Mouse (Mus musculus) brain, embryonic 14.5 days (tissue): ENCODE data around the gene Smg1. TPM values are rescaled to one million over a fixed set of nuclear protein-coding genes. Genes with fewer than 3 reads are reported as not detected.

Experiments used
- DNase-seq: peaks from one replicate; pipeline ENCODE4 v3.0.0-alpha.2; 2011; ENCODE audit warnings: low read depth
- CTCF ChIP-seq: fragments of 200-500 bp; IDR thresholded peaks from 2 replicates; pipeline ENCODE4 v1.5.1; 2012; ENCODE audit warnings: inconsistent platforms, mild to moderate bottlenecking, moderate library complexity, borderline replicate concordance; ENCODE audit not compliant: insufficient read depth, insufficient read length; ENCODE audit errors: extremely low read depth
- POLR2A ChIP-seq: fragments of 200-500 bp; IDR thresholded peaks from 2 replicates; pipeline ENCODE4 v1.6.1; 2012; ENCODE audit warnings: mild to moderate bottlenecking, inconsistent platforms, borderline replicate concordance; ENCODE audit not compliant: poor library complexity, insufficient read depth, insufficient read length, severe bottlenecking; ENCODE audit errors: extremely low read depth
- polyA plus RNA-seq: library from polyadenylated mRNA; depleted of rRNA; stranded (reverse); fragments of >200 nt; gene quantifications from 2 replicates; pipeline ENCODE4 v1.2.3, GENCODE M21; 2012; rRNA removed

Gene Smg1
- polyA plus RNA-seq, 1 experiment: 65.0 TPM

DNA sequence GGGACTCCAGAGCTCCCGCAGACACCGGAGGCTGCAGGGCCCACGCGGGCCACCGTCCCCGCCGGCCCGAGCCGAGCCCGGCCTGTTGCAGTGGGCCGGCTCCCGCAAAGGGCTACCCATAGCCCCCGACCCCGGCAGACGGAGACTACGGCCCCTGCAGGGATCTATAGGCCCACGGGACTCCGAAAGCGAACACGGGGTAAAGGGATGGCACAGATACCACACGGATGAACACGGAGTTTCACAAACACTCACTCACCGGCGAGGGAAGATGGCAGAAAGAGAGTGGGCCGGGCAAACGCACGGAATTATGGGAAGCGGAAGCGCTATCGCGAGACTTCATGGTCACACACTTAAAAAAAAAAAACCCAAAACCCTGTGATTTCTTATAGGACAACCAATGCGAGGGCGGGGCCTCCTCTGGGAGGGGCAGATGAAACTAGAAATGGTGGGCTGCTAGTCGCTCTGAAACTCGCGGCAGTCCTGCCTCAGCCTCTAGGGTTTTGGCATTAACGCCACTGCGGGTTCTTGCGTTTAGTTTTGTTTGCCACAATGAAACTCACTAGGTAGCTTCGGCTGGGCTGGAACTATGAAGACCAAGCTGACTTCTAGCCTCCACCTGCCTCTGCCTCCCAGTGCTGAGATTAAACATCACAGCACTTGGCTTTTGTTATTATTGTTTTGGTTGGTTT lies 127.4 kb downstream of the Smg1 start, which contains the start of gene Rps15a:
Gene Rps15a, minus strand, starts transcription at position 312 of the 692 bp plus-strand sequence.
- TF ChIP-seq CTCF (peak; percentile 13; the same call in 1 of the 2 replicates), POLR2A (peak; percentile 63; the same call in 1 of the 2 replicates)
- peak; percentile 98 for DNase-seq

DNA sequence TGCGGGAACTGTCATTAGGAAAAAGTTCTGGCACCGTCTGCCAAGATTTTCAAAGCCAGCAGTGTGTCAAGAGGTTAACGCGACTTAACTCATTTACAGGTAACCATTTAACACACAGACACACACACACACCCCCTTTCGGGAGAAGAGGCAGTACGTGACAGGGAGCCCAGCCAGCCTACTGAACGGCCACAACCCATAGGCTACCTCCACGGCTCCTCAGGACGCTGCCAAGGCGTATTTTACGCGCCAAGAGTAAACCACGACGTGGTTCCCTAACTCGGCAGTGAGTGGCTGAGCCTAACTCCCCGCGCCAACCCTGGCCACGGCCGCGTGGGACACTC lies 128.0 kb downstream of the Smg1 start:
- TF ChIP-seq CTCF (no peak), POLR2A (no peak)
- no peak for DNase-seq

DNA sequence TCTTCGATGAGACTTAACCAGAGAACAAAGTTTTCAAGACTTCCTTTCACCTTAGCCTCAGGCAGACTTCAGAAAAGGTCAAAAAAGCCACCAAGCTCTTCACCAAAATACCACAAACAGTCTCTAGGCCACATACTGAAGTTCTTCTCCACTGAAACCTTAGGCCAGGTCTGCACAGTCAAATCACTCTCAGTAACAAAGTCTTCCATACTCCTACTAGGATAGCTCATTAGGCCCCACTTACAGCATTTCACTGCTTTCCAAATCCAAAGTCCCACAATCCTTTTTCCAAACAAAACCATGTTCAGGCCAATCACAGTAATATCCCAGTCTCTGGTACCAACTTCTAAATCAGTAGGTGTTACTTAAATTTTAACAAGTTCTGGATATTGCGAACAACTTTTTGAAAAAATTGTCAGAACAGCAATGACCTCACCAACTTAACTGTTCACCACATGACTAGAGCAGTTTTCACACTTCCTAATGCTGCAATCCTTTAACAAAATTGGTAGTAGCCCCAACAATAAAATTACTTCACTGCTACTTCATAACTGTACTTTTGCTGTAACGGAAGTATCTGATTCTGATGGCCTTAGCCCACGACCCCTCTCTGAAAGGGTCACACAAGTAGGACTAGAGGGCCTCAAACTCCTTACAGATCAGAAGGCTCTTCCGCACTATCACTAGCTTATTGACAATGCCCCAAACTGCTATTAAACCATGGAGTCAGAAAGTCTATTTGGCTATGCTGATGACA lies 129.8 kb downstream of the Smg1 start:
- no peak for DNase-seq
- TF ChIP-seq CTCF: no peak
- no peak for TF ChIP-seq POLR2A

DNA sequence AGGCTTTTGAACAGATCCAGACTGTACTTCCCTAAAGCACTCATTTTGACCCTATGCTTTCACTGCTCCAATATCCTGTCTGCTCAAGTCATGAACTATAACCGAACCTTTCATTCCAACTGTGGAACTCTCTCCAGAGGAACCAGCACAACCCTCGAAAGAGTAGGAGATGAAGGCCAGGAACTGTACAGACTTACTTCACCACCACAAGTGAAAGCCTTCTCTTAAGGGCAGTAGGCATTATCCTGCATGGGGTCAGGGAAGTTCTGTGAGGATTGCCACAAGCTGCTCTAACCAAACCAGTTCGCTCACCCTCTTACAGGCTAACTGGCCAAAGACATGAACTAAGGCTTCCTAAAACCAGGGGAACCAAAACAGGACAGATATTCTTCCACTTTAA lies 132.3 kb downstream of the Smg1 start:
- no peak for DNase-seq
- no peak for TF ChIP-seq POLR2A
- no peak for TF ChIP-seq CTCF

- DNase-seq: no peak
- no peak for TF ChIP-seq CTCF
- TF ChIP-seq POLR2A: no peak
These were observed 135.8 kb downstream of the Smg1 start for GRCm38 (mm10) chr7:118107671-118108070.

- TF ChIP-seq CTCF: no peak
- TF ChIP-seq POLR2A: no peak
These were observed 138.9 kb downstream of the Smg1 start for GRCm38 (mm10) chr7:118104458-118105052.

DNA sequence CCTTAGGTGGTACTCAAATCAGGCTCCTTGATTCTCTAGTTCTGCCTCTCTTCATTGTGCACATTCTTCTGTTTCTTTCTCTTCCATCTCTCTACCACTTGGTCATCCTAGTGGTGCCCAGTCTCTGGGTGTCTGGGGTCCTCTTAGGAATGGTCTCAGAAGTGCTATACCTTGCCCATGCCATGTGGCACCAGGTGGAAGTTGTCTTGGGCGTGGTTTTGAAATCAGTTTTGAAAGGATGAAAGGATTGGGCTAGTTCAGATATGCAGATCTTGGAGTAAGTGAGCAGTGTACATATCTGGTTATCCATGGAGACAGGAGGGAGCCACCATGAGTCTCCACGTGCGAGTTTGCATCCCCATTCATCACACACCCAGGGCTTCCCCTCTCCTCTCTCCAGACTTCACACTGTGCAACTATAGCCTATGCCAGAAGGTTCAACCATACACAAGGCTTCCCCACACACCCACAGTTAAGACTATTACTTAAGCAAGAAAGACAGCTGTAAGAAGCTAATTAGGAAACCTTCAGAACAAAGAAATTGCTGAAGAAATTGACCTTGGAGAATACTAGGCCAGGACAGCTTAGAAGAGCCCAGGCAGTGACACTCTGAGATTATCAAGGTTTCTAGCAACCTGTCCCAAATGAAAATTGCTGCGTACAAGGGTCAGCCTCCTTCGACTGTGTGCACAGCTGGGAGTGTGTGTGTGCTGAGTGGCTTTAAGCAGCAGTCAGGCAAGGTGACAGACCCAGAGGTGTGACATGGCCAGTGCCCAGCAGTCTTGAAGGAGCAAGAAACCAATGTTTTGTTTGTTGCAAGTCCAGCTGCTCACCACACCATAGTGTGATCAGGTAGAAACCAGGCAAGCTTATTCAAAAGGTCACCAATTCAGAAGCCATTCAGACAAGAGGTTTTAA lies 139.7 kb downstream of the Smg1 start:
- no peak for DNase-seq
- TF ChIP-seq CTCF: no peak
- TF ChIP-seq POLR2A: no peak

More at GRCm38 (mm10) chr7:118104458-118105052, 138.9 kb downstream of the Smg1 start:
- no peak for DNase-seq

DNA sequence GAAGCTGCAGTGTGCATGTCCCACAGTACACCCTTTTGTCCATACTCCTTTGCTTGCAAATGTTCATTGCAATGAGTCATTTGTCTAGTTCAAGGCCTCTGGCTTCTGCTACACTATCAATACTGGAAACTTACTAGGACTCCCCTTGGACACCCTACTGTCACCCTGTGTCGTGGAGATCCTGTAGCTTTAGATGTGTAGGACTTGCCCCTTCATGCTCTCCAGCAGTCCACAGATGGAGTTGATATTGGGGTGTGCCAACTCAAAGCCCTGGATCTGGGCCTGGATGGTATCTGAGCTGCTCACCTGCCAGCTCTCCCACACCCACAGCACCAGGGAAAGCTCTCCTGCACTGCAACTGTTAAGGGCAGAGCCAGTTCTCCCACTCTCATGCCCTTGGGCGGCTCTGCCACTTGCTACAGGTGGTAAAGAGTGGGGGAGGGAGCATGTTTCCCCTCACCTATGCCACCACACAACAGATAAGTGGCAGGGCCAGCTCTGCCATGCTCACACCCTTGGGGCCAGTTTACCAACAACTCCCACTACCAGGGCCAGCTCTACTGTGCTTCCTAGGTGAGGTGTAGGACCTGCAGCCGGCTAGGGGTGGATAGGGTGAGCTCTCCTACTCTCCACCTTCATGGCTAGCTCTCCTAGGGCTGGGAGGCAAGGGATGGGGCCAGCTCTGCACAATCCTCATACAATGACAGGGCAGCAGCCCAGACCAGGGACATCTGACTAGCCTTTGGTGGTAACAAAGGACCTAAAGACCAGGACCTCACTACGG lies 140.6 kb downstream of the Smg1 start:
- TF ChIP-seq CTCF (no peak), POLR2A (no peak)
- DNase-seq: no peak

DNA sequence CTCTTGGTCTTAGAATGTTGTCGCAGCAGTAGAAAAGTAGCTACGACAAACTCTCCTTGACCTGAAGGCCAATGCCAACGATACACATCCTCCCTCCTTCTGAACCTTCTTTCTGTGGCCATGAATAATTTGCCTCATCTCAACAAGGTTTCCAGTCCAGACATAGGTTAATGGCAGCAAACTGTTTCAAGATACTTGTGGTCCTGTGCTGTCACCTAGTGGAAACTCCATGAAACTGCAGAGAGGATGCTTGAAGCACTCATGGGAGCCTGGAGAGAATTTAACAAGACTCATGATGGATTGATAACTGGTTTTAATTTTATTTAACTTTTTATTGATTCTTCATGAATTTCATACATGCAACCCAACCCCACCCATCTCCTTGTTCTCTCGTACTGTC lies 141.2 kb downstream of the Smg1 start:
- TF ChIP-seq POLR2A (no peak), CTCF (peak; percentile 96)
- peak; percentile 88 for DNase-seq

- DNase-seq: no peak
These were observed 145.9 kb downstream of the Smg1 start for GRCm38 (mm10) chr7:118097615-118098014.

More at GRCm38 (mm10) chr7:118097615-118098014, 145.9 kb downstream of the Smg1 start:
- no peak for TF ChIP-seq CTCF
- no peak for TF ChIP-seq POLR2A

Other genes starting within 250 kb of the Smg1 start
- 2,704 and 3,150 TPM in 2 replicates for gene Rps15a, start 127.5 kb downstream of the Smg1 start, polyA plus RNA-seq
- gene Arl6ip1, start 114.0 kb downstream of the Smg1 start, polyA plus RNA-seq: 258 and 287 TPM in 2 replicates
- 10.5 and 13.4 TPM in 2 replicates for gene Syt17, start 204.6 kb upstream of the Smg1 start, polyA plus RNA-seq
- 1.9 and 3.3 TPM in 2 replicates for gene Itpripl2, start 248.3 kb upstream of the Smg1 start, polyA plus RNA-seq